Mouse (Mus musculus) forebrain, postnatal 0 days (tissue): ENCODE measurements around the gene Spata33. TPM values are rescaled to one million over a fixed set of nuclear protein-coding genes. Genes with fewer than 3 reads are reported as not detected.

Experiments used
- ATAC-seq: fragments of 200-750 bp; cut with Nextera tagmentation; 2 replicates; pipeline ENCODE4 v1.8.0; 2017; ENCODE audit warnings: mild to moderate bottlenecking, moderate library complexity
- DNase-seq: peaks from one replicate; pipeline ENCODE4 v3.0.0-alpha.2; 2015
- H3K27ac ChIP-seq: fragments of 300-500 bp; sonication (generic); 2 replicates; pipeline ENCODE4 v1.5.1; 2014; ENCODE audit warnings: low read depth, mild to moderate bottlenecking, antibody characterized with exemption, low read length, moderate library complexity, mixed read lengths
- H3K27me3 ChIP-seq: fragments of 300-500 bp; sonication (generic); 2 replicates; pipeline ENCODE4 v1.6.1; 2014; ENCODE audit warnings: mild to moderate bottlenecking, low read length, mixed read lengths; ENCODE audit not compliant: insufficient read depth
- H3K36me3 ChIP-seq: fragments of 300-500 bp; sonication (generic); 2 replicates; pipeline ENCODE4 v1.6.1; 2014; ENCODE audit warnings: mild to moderate bottlenecking, moderate library complexity; ENCODE audit not compliant: insufficient read depth
- H3K4me1 ChIP-seq: fragments of 300-500 bp; sonication (generic); 2 replicates; pipeline ENCODE4 v1.6.1; 2014; ENCODE audit warnings: antibody characterized with exemption; ENCODE audit not compliant: insufficient read depth
- H3K4me2 ChIP-seq: fragments of 300-500 bp; sonication (generic); 2 replicates; pipeline ENCODE4 v1.6.1; 2014; ENCODE audit warnings: low read depth, mild to moderate bottlenecking, moderate library complexity
- H3K4me3 ChIP-seq: fragments of 300-500 bp; sonication (generic); 2 replicates; pipeline ENCODE4 v1.5.1; 2014; ENCODE audit warnings: low read depth, low read length, mixed read lengths
- H3K9ac ChIP-seq: fragments of 300-500 bp; sonication (generic); 2 replicates; pipeline ENCODE4 v1.6.1; 2014; ENCODE audit warnings: mild to moderate bottlenecking
- H3K9me3 ChIP-seq: fragments of 300-500 bp; sonication (generic); 2 replicates; pipeline ENCODE4 v1.6.1; 2016; ENCODE audit warnings: low read length
- CTCF ChIP-seq: sonication (generic); IDR thresholded peaks from 2 replicates; pipeline ENCODE4 v1.5.1; 2016; ENCODE audit warnings: antibody characterized with exemption, control low read depth, low read depth
- WGBS: fragments of 180-500 bp; shearing (Covaris S2); extraction: QIAGEN DNeasy Blood & Tissue Kit; methylation state at CpG from one replicate; pipeline ENCODE4 v1.1.7; 2014; 5-methylcytosine and 5-hydroxymethylcytosine counted together
- polyA plus RNA-seq: library from polyadenylated mRNA; unstranded; fragments of >200 nt; fragmentation: Nextera tagmentation; extraction: Ambion mirVana; gene quantifications from 2 replicates; pipeline ENCODE4 v1.2.1, GENCODE M21; 2015
- total RNA-seq: library from RNA; depleted of rRNA; stranded (reverse); fragments of >200 nt; gene quantifications from 2 replicates; pipeline ENCODE4 v1.2.3, GENCODE M21; 2014; rRNA removed

Gene Spata33
- total and polyA plus RNA-seq, 2 experiments from 2014 or later = 6.3 to 7.6 TPM

DNA sequence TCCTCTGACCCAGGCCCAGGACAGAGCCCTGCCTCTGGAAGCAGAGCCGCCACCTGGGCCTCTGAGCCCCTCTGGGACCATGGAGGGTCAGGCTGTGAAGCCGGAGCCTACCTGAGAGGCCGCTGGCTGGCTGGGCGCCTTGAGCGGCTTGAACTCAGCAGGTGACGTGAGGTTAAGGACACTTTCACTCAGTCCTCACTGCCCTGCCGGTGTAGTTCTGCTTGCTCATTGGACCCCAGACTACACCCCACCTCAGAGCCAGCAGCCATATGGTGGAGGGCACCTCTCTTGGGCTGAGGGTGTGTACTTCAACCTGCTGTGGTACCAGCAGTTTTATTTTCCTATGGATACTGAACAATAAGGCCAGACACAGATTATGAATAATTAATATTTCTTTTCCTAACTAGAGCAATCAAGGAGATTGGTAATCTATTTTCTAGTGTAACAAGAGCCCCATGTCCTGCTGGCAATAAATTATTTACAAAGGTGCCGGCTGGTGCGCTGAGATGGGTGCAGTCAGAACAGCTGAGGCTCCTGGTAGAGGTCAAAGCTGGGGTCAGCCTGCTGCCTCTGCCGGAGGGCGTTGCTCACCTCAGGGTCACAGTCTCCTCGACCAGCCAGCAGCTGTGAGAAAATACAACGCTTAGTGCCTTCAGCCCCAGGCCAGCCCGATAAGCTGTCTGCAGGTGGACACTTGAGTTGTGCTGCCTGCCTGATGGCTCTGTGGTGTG lies 55.5 kb downstream of the Spata33 start:
- H3K27me3 ChIP-seq = no peaks in the 10 kb centered on the region
- H3K27ac ChIP-seq = no peak overlapping the region
- no peak overlapping the region for H3K4me2 ChIP-seq
- ATAC-seq (no peak), DNase-seq (no peak)
- H3K4me3 ChIP-seq = no peak overlapping the region
- no peaks in the 10 kb centered on the region for H3K9me3 ChIP-seq
- H3K4me1 ChIP-seq = no peaks in the 10 kb centered on the region
- no peak overlapping the region for H3K9ac ChIP-seq
- H3K36me3 ChIP-seq = peaks cover 57% of the 10 kb centered on the region
- TF ChIP-seq CTCF = no peak
- WGBS = 92% methylated on average over 14 of the region's 14 CpGs

DNA sequence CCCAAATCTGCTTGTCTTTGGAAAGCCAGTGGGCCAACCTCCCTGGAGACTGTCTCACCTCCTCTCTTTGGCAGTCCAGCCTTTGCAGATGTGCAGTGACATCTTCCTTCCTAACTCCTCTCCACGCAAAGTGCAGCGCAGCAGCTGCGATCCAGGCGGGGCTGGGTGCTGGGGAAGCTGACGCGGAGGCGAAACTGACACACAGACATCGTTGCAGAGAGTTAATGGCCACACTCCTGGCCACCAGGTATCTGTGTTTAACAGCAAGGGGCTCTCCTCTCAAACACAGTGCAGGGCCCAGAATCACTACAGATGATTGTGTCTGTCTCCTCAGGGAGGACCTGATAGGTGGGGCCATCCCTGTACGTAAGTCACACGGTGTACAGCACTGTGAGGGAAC lies 58.5 kb downstream of the Spata33 start:
- H3K27ac ChIP-seq = no peak overlapping the region
- H3K4me3 ChIP-seq = no peak overlapping the region
- 93% methylated on average over 10 of the region's 10 CpGs for WGBS
- no peaks in the 10 kb centered on the region for H3K9me3 ChIP-seq
- peaks cover 31% of the 10 kb centered on the region for H3K36me3 ChIP-seq
- no peak for DNase-seq
- H3K4me1 ChIP-seq = no peaks in the 10 kb centered on the region
- no peak overlapping the region for H3K4me2 ChIP-seq
- H3K9ac ChIP-seq = no peak overlapping the region
- no peaks in the 10 kb centered on the region for H3K27me3 ChIP-seq
- ATAC-seq = no peak
- no peak for TF ChIP-seq CTCF

Other genes with a start within 250 kb of the Spata33 start
- 88.7 and 103 TPM in 2 replicates for gene Ankrd11, start 170.6 kb upstream of the Spata33 start, total RNA-seq
- 69.4 and 73.5 TPM in 2 replicates for gene Ankrd11, start 170.6 kb upstream of the Spata33 start, polyA plus RNA-seq
- gene Spg7, start 149.9 kb upstream of the Spata33 start, total RNA-seq = 56.2 and 62.8 TPM in 2 replicates
- gene Spg7, start 149.9 kb upstream of the Spata33 start, polyA plus RNA-seq = 39.8 and 52.9 TPM in 2 replicates
- 2,315 and 2,714 TPM in 2 replicates for gene Rpl13, start 110.5 kb upstream of the Spata33 start, total RNA-seq
- gene Rpl13, start 110.5 kb upstream of the Spata33 start, polyA plus RNA-seq = 944 and 1,242 TPM in 2 replicates
- gene Cpne7, start 95.5 kb upstream of the Spata33 start, total RNA-seq = 30.2 and 32.6 TPM in 2 replicates
- 13.5 and 25.0 TPM in 2 replicates for gene Cpne7, start 95.5 kb upstream of the Spata33 start, polyA plus RNA-seq
- gene Sult5a1, start 54.5 kb upstream of the Spata33 start, total RNA-seq = 0.71 and 5.0 TPM in 2 replicates
- gene Sult5a1, start 54.5 kb upstream of the Spata33 start, polyA plus RNA-seq = 0.89 and 0.96 TPM in 2 replicates
- 0.15 and 0.57 TPM in 2 replicates for gene Dpep1, start 26.6 kb upstream of the Spata33 start, total RNA-seq
- gene Dpep1, start 26.6 kb upstream of the Spata33 start, polyA plus RNA-seq = 0.23 and 0.46 TPM in 2 replicates
- gene Chmp1a, start 69 bp upstream of the Spata33 start, total RNA-seq = 207 and 211 TPM in 2 replicates
- 247 and 251 TPM in 2 replicates for gene Chmp1a, start 69 bp upstream of the Spata33 start, polyA plus RNA-seq
- gene Cdk10, start 12.0 kb downstream of the Spata33 start, total RNA-seq = 71.7 and 93.2 TPM in 2 replicates
- 48.7 and 54.3 TPM in 2 replicates for gene Cdk10, start 12.0 kb downstream of the Spata33 start, polyA plus RNA-seq
- gene Spata2l, start 23.4 kb downstream of the Spata33 start, total RNA-seq = 10.2 and 12.2 TPM in 2 replicates
- gene Spata2l, start 23.4 kb downstream of the Spata33 start, polyA plus RNA-seq = 11.3 and 14.8 TPM in 2 replicates
- 31.9 and 37.3 TPM in 2 replicates for gene Zfp276, start 41.4 kb downstream of the Spata33 start, total RNA-seq
- 10.1 and 14.8 TPM in 2 replicates for gene Zfp276, start 41.4 kb downstream of the Spata33 start, polyA plus RNA-seq
- 54.4 and 94.6 TPM in 2 replicates for gene Vps9d1, start 41.5 kb downstream of the Spata33 start, total RNA-seq
- 44.8 and 54.3 TPM in 2 replicates for gene Vps9d1, start 41.5 kb downstream of the Spata33 start, polyA plus RNA-seq
- 5.0 and 5.6 TPM in 2 replicates for gene Fanca, start 105.7 kb downstream of the Spata33 start, total RNA-seq
- gene Fanca, start 105.7 kb downstream of the Spata33 start, polyA plus RNA-seq = 2.6 and 2.7 TPM in 2 replicates
- gene Spire2, start 119.9 kb downstream of the Spata33 start, total RNA-seq = 37.0 and 37.8 TPM in 2 replicates
- gene Spire2, start 119.9 kb downstream of the Spata33 start, polyA plus RNA-seq = 21.3 and 24.2 TPM in 2 replicates
- gene Tcf25, start 160.9 kb downstream of the Spata33 start, total RNA-seq = 434 and 487 TPM in 2 replicates
- 275 and 296 TPM in 2 replicates for gene Tcf25, start 160.9 kb downstream of the Spata33 start, polyA plus RNA-seq
- 0.10 TPM in 1 of 2 replicates, not detected in the other for gene Mc1r, start 194.3 kb downstream of the Spata33 start, total RNA-seq
- 0.07 and 0.08 TPM in 2 replicates for gene Mc1r, start 194.3 kb downstream of the Spata33 start, polyA plus RNA-seq
- 3,807 and 3,931 TPM in 2 replicates for gene Tubb3, start 198.6 kb downstream of the Spata33 start, total RNA-seq
- 2,045 and 2,116 TPM in 2 replicates for gene Tubb3, start 198.6 kb downstream of the Spata33 start, polyA plus RNA-seq
- gene Def8, start 210.7 kb downstream of the Spata33 start, total RNA-seq = 35.8 and 41.4 TPM in 2 replicates
- gene Def8, start 210.7 kb downstream of the Spata33 start, polyA plus RNA-seq = 35.0 and 36.4 TPM in 2 replicates